Mouse (Mus musculus): ENCODE data around the gene Inpp5a. TPM values are rescaled to one million over a fixed set of nuclear protein-coding genes. Genes with fewer than 3 reads are reported as not detected.

Inpp5a gene
- polyA plus RNA-seq, 1 experiment from 2014 or later: 28.1 TPM

Other genes with a start within 250 kb of the Inpp5a start
- gene Lrrc27, start 176.1 kb upstream of the Inpp5a start, polyA plus RNA-seq (2014; fragmentation: Nextera tagmentation; extraction: Ambion mirVana): 5.2 and 6.2 TPM in 2 replicates
- 1.2 and 2.8 TPM in 2 replicates for gene Stk32c, start 175.8 kb upstream of the Inpp5a start, polyA plus RNA-seq (2014; fragmentation: Nextera tagmentation; extraction: Ambion mirVana)
- 5.2 and 5.3 TPM in 2 replicates for gene Pwwp2b, start 140.6 kb upstream of the Inpp5a start, polyA plus RNA-seq (2014; fragmentation: Nextera tagmentation; extraction: Ambion mirVana)
- gene Nkx6-2, start 193.7 kb downstream of the Inpp5a start, polyA plus RNA-seq (2014; fragmentation: Nextera tagmentation; extraction: Ambion mirVana): 13.7 and 15.1 TPM in 2 replicates

Data from hindbrain, embryonic 14.5 days (tissue).